ENCODE assay signal across 34 mouse cellular contexts in genomic region chr2:117371706-117372105, GRCm38 (mm10).
"Had no signal": no experiment of that assay in that cellular context is flagged by ENCODE, and none has a peak within 500 bp of the region (broad histone marks: within the 10 kb centered on the region; RNA-seq: fewer than 3 reads in every experiment).

No protein-coding gene starts in this region.

- H3K4me3 ChIP-seq: heart, embryonic 12.5 days; heart, embryonic 13.5 days; heart, embryonic 15.5 days; hindbrain, embryonic 10.5 days; hindbrain, embryonic 12.5 days; hindbrain, embryonic 13.5 days; hindbrain, embryonic 15.5 days; intestine, embryonic 15.5 days; kidney, embryonic 15.5 days; layer of hippocampus, adult 2 months; left cerebral cortex, adult 2 months had no signal

- H3K27ac ChIP-seq: heart, embryonic 13.5 days; heart, embryonic 15.5 days; hindbrain, embryonic 10.5 days; hindbrain, embryonic 12.5 days; hindbrain, embryonic 13.5 days; hindbrain, embryonic 14.5 days; hindbrain, embryonic 15.5 days; hindbrain, postnatal 0 days; intestine, embryonic 15.5 days; kidney, embryonic 15.5 days; kidney, postnatal 0 days; layer of hippocampus, adult 2 months; left cerebral cortex, adult 2 months had no signal

- H3K9ac ChIP-seq: heart, embryonic 12.5 days; heart, embryonic 13.5 days; heart, embryonic 15.5 days; hindbrain, embryonic 12.5 days; hindbrain, embryonic 13.5 days; hindbrain, embryonic 14.5 days; hindbrain, embryonic 15.5 days; intestine, embryonic 15.5 days; kidney, embryonic 15.5 days had no signal

- H3K36me3 ChIP-seq: heart, embryonic 12.5 days; heart, embryonic 13.5 days; heart, embryonic 15.5 days; hindbrain, embryonic 10.5 days; hindbrain, embryonic 12.5 days; hindbrain, embryonic 13.5 days; hindbrain, embryonic 15.5 days; intestine, embryonic 15.5 days; kidney, embryonic 15.5 days had no signal

- H3K27me3 ChIP-seq: heart, embryonic 12.5 days; heart, embryonic 13.5 days; heart, embryonic 15.5 days; hindbrain, embryonic 12.5 days; hindbrain, embryonic 13.5 days; hindbrain, embryonic 15.5 days; intestine, embryonic 15.5 days; kidney, embryonic 15.5 days had no signal

- DNase-seq: heart, postnatal 10 days; heart, postnatal 14 days; heart, postnatal 36 days; heart, postnatal 4 days; kidney, adult 11 months; kidney, adult 18-20 months; kidney, adult 2 months; kidney, adult 8-10 months; kidney, adult 9 months; kidney, postnatal 10 days; kidney, postnatal 14 days; kidney, postnatal 25 days; kidney, postnatal 36 days; kidney, postnatal 4 days; layer of hippocampus, adult 9-11 months; layer of hippocampus, postnatal 36 days had no signal

- H3K4me2 ChIP-seq: heart, embryonic 12.5 days; heart, embryonic 13.5 days; heart, embryonic 15.5 days; hindbrain, embryonic 12.5 days; hindbrain, embryonic 13.5 days; hindbrain, embryonic 14.5 days; hindbrain, embryonic 15.5 days; intestine, embryonic 15.5 days; kidney, embryonic 15.5 days had no signal

- H3K9me3 ChIP-seq: heart, embryonic 12.5 days; heart, embryonic 13.5 days; heart, embryonic 15.5 days; hindbrain, embryonic 10.5 days; hindbrain, embryonic 12.5 days; hindbrain, embryonic 13.5 days; hindbrain, embryonic 15.5 days; intestine, embryonic 15.5 days; kidney, embryonic 15.5 days had no signal

- ATAC-seq: hindbrain, embryonic 16.5 days; hindbrain, postnatal 0 days; inflammation-experienced regulatory T-cells, adult 6 months; intestine, embryonic 15.5 days; intestine, embryonic 16.5 days; intestine, postnatal 0 days had no signal

- H3K4me1 ChIP-seq: heart, embryonic 12.5 days; heart, embryonic 13.5 days; heart, embryonic 15.5 days; hindbrain, embryonic 10.5 days; hindbrain, embryonic 12.5 days; hindbrain, embryonic 13.5 days; hindbrain, embryonic 15.5 days; intestine, embryonic 15.5 days; kidney, embryonic 15.5 days had no signal
